ENCODE assay signal across 1 mouse cellular context in the genomic region with DNA sequence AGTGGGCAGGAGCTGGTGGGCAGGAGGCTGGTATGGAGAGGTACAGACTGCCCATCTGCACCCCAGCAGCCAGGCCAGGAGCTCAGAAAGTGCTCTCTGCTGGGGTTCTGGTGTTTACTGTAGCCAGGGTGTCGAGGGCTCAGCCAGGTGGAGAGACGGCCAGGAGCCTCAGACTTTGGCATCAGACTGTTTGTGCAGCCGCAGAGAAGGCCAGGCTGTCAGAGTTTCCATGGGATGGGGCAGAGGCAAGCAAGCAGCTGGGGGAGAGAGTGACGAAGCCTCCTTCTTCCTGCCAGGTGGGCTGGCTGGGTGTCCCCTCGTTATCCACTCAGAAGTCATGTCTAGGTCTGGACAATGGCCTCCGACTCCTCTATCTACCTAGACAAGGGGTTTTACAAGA.
TF ChIP-seq lines count a peak whose summit lies in the region.

No protein-coding gene starts in this region.

TF ChIP-seq in CH12.LX, 34 proteins besides CTCF, POLR2A, EP300 and RAD21:
- TF ChIP-seq TCF12 (IDR thresholded peaks at IDR 0.05; ENCODE audit: low read depth, low read length) = no peak
- TF ChIP-seq ZKSCAN1 (IDR thresholded peaks at IDR 0.05; ENCODE audit: borderline replicate concordance, low read depth, low read length) = no peak
- no peak for TF ChIP-seq NRF1 (IDR thresholded peaks at IDR 0.05; ENCODE audit: low read depth, low read length)
- TF ChIP-seq ETS1 (conservative IDR thresholded peaks at IDR 0.05; ENCODE audit: low read depth, low read length) = peak; percentile 61
- TF ChIP-seq TBP (conservative IDR thresholded peaks at IDR 0.05; ENCODE audit: low read depth, low read length) = no peak
- TF ChIP-seq PAX5 (IDR thresholded peaks at IDR 0.05; ENCODE audit: low read length) = no peak
- no peak for TF ChIP-seq E2F4 (IDR thresholded peaks at IDR 0.05; ENCODE audit: insufficient replicate concordance, low read depth, low read length)
- TF ChIP-seq ELF1 (IDR thresholded peaks at IDR 0.05; ENCODE audit: low read depth, low read length) = no peak
- no peak for TF ChIP-seq RCOR1 (conservative IDR thresholded peaks at IDR 0.05; ENCODE audit: low read depth, low read length)
